Mouse (Mus musculus): Measurements from ENCODE around the gene Uap1l1. TPM values are rescaled to one million over a fixed set of nuclear protein-coding genes. Genes with fewer than 3 reads are reported as not detected.
A peak's percentile ranks its signal among the peaks of the same experiment; 100 is the strongest.
"Not testable (repeated sequence)": the region's sequence is repeated elsewhere in the genome, so short reads cannot be mapped to it uniquely, and the experiment has no call there.

Uap1l1 gene
- total RNA-seq (2012; rRNA removed) (3.6 and 4.7 TPM in 2 replicates), polyA plus RNA-seq (2012; ENCODE audit: insufficient read depth in 1 of 2, insufficient read length in 2 of 2, low read depth in 1 of 2, low replicate concordance in 2 of 2, missing spikeins in 1 of 2) (10 to 100 TPM in 1 of 2 experiments, not detected in 1; 12.6 TPM)

DNA sequence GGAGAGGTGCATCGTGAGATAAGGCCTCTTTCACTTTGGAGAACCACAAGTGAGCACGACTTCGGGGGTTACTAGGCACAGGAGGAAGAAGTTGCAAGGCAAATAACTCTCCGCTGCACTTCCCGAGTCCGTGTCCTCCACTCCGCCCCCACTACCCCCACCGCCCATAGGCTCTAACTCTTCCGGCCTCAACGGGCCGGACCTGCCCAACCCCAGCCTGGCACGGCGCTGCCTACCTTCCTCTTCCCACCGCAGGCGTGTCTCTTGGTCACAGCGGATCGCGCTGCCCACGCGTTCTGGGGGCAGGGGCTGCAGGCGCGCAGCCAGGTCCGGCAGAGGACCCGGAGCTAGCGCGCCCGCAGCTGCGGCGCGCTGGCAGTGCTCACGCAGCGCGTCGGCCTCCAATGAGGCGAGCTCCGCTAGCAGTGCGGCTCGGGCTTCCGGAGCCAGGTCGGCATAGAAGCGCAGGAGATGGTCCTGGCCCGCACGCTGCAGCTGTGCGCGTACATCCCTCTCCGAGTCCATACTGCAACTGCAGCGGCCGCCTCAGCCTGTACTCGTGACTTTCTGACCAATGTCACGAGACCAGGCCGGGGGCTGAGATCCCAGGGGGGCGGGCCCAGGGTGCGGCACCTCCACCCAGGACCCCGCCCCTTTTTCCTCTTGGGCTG is at the start of gene Uap1l1:
Gene Uap1l1, minus strand, starts transcription at position 592 of the 671 bp plus-strand sequence.
- Histone ChIP-seq H3K4me3 (ENCODE audit: control insufficient read depth in 1 of 2, insufficient read depth in 1 of 2, low read depth in 2 of 2, low read length in 2 of 2) (peak within 1 kb of the TSS; percentile 76 to 91), H3K79me2 (ENCODE audit: control insufficient read depth, insufficient read depth, low read length, poor library complexity) (no peaks in the 10 kb centered on the region), H3K27me3 (ENCODE audit: control insufficient read depth in 1 of 2, insufficient read depth in 2 of 2, low read length in 2 of 2) (no peaks in the 10 kb centered on the region), H3K4me1 (ENCODE audit: control insufficient read depth in 1 of 2, insufficient read depth in 2 of 2, low read length in 2 of 2) (peaks cover 5 to 13% of the 10 kb centered on the region in 2 experiments), H3K9me3 (replicated peaks; ENCODE audit: insufficient read depth, low read length) (no peaks in the 10 kb centered on the region), H3K36me3 (ENCODE audit: control insufficient read depth in 1 of 2, insufficient read depth in 2 of 2, low read length in 2 of 2) (peaks cover 0 to 3% of the 10 kb centered on the region in 2 experiments; a peak in 2 of 4 replicates), H3K27ac (ENCODE audit: control insufficient read depth, low read depth, low read length) (0 out of 2 replicates have a peak within 1 kb of the TSS, but pooled peaks have one; percentile 19), H3K9ac (ENCODE audit: control insufficient read depth, low read depth, low read length, poor library complexity, severe bottlenecking) (peak within 1 kb of the TSS; percentile 68)
- TF ChIP-seq UBTF (IDR thresholded peaks at IDR 0.05; ENCODE audit: borderline replicate concordance, insufficient read depth, low read depth, low read length) (no peak), USF2 (IDR thresholded peaks at IDR 0.05; ENCODE audit: borderline replicate concordance in 1 of 2, insufficient read depth in 1 of 2, low read depth in 1 of 2, low read length in 2 of 2) (0 out of 4 replicates have a peak, but pooled peaks of 1 of the 2 experiments have one; percentile 39), MAX (IDR thresholded peaks at IDR 0.05; ENCODE audit: low read length) (peak; percentile 45; the same call in 1 of the 2 replicates), ZC3H11A (IDR thresholded peaks at IDR 0.05; ENCODE audit: low read depth, low read length) (no peak), POLR2AphosphoS5 (IDR thresholded peaks at IDR 0.05; ENCODE audit: borderline replicate concordance, low read depth, low read length) (no peak), NELFE (IDR thresholded peaks at IDR 0.05; ENCODE audit: low read depth, low read length) (peak; percentile 56), ETS1 (IDR thresholded peaks at IDR 0.05; ENCODE audit: low read depth, low read length) (0 out of 2 replicates have a peak, but pooled peaks have one; percentile 10), POLR2A (IDR thresholded peaks at IDR 0.05; ENCODE audit: control insufficient read depth in 1 of 2, insufficient read depth in 1 of 2, low read depth in 1 of 2, low read length in 2 of 2, poor library complexity in 1 of 2) (peak; percentile 55 to 73; a peak in 3 of 4 replicates), ZNF384 (IDR thresholded peaks at IDR 0.05; ENCODE audit: low read depth, low read length) (no peak), RCOR1 (IDR thresholded peaks at IDR 0.05; ENCODE audit: low read depth, low read length) (no peak), BHLHE40 (IDR thresholded peaks at IDR 0.05; ENCODE audit: borderline replicate concordance, low read depth, low read length) (peak; percentile 89), USF1 (IDR thresholded peaks at IDR 0.05; ENCODE audit: low read depth, low read length) (peak; percentile 78), TAL1 (IDR thresholded peaks at IDR 0.05; ENCODE audit: low read length) (0 out of 2 replicates have a peak, but pooled peaks have one; percentile 6), HCFC1 (IDR thresholded peaks at IDR 0.05; ENCODE audit: low read depth, low read length) (0 out of 2 replicates have a peak, but pooled peaks have one; percentile 19), MXI1 (IDR thresholded peaks at IDR 0.05; ENCODE audit: low read depth, low read length) (peak; percentile 44; the same call in 1 of the 2 replicates), MAFK (IDR thresholded peaks at IDR 0.05; ENCODE audit: borderline replicate concordance, low read depth, low read length) (no peak), EP300 (IDR thresholded peaks at IDR 0.05; ENCODE audit: low read depth in 1 of 2, low read length in 2 of 2) (no peak)
- DNase-seq (ENCODE audit: low read depth, low spot score), result peak; percentile 66

GRCm38 (mm10) chr2:25413436-25413835 is 48.0 kb upstream of the Uap1l1 start:
- H3K4me3 ChIP-seq (ENCODE audit: control insufficient read depth in 1 of 2, insufficient read depth in 1 of 2, low read depth in 2 of 2, low read length in 2 of 2); H3K9me3 ChIP-seq (replicated peaks; ENCODE audit: insufficient read depth, low read length); H3K9ac ChIP-seq (ENCODE audit: control insufficient read depth, low read depth, low read length, poor library complexity, severe bottlenecking); H3K27me3 ChIP-seq (ENCODE audit: control insufficient read depth in 1 of 2, insufficient read depth in 2 of 2, low read length in 2 of 2); H3K27ac ChIP-seq (ENCODE audit: control insufficient read depth, low read depth, low read length); H3K4me1 ChIP-seq (ENCODE audit: control insufficient read depth in 1 of 2, insufficient read depth in 2 of 2, low read length in 2 of 2); H3K79me2 ChIP-seq (ENCODE audit: control insufficient read depth, insufficient read depth, low read length, poor library complexity); H3K36me3 ChIP-seq (ENCODE audit: control insufficient read depth in 1 of 2, insufficient read depth in 2 of 2, low read length in 2 of 2): not testable (repeated sequence)
- peak; percentile 39 for DNase-seq (ENCODE audit: low read depth, low spot score)
- TF ChIP-seq SMC3 (IDR thresholded peaks at IDR 0.05; ENCODE audit: low read depth, low read length) (peak; percentile 48), MYC (IDR thresholded peaks at IDR 0.05; ENCODE audit: low read depth, low read length) (0 out of 2 replicates have a peak, but pooled peaks have one; percentile 50), RAD21 (IDR thresholded peaks at IDR 0.05; ENCODE audit: low read depth, low read length) (peak; percentile 38), CTCF (IDR thresholded peaks at IDR 0.05 in 2 of 3, conservative IDR thresholded peaks at IDR 0.05 in 1 of 3; ENCODE audit: control insufficient read depth in 1 of 3, insufficient read depth in 1 of 3, low read depth in 2 of 3, low read length in 3 of 3, poor library complexity in 1 of 3, severe bottlenecking in 1 of 3) (peak in 2 of 3 experiments; percentile 19 to 50; a peak in 3 of 6 replicates)

Measured in MEL (cell line).